Mouse (Mus musculus) MEL (cell line): ENCODE measurements around the gene Nolc1.

Experiments used
- BHLHE40 ChIP-seq: IDR thresholded peaks from 2 replicates; pipeline ENCODE4 v1.6.1; 2012; ENCODE audit warnings: low read depth, mild to moderate bottlenecking, inconsistent platforms, low read length, improper control_type of control experiment, borderline replicate concordance
- CHD2 ChIP-seq: IDR thresholded peaks from 2 replicates; pipeline ENCODE4 v1.6.1; 2011; ENCODE audit warnings: low read length, improper control_type of control experiment
- CTCF ChIP-seq, 3 experiments: IDR thresholded peaks in 2 of 3; conservative IDR thresholded peaks in 1 of 3; 2 replicates each; pipeline ENCODE4 v1.5.1; 2011 to 2012; ENCODE audit warnings: low read length in 3 of 3, low read depth in 2 of 3, mild to moderate bottlenecking in 2 of 3, improper control_type of control experiment in 1 of 3, inconsistent platforms in 1 of 3, mixed read lengths in 1 of 3, moderate library complexity in 1 of 3; ENCODE audit not compliant: control insufficient read depth in 1 of 3, insufficient read depth in 1 of 3, poor library complexity in 1 of 3, severe bottlenecking in 1 of 3
- E2F4 ChIP-seq: IDR thresholded peaks from 2 replicates; pipeline ENCODE4 v1.6.1; 2011; ENCODE audit warnings: low read depth, low read length, improper control_type of control experiment, borderline replicate concordance
- MAZ ChIP-seq: IDR thresholded peaks from 2 replicates; pipeline ENCODE4 v1.6.1; 2012; ENCODE audit warnings: low read depth, mild to moderate bottlenecking, inconsistent platforms, low read length, improper control_type of control experiment
- NELFE ChIP-seq: IDR thresholded peaks from 2 replicates; pipeline ENCODE4 v1.6.1; 2011; ENCODE audit warnings: low read depth, low read length, improper control_type of control experiment
- POLR2A ChIP-seq, 2 experiments: IDR thresholded peaks; 2 replicates each; pipeline ENCODE4 v1.6.1; 2011 to 2012; ENCODE audit warnings: low read length in 2 of 2, mild to moderate bottlenecking in 2 of 2, control low read depth in 1 of 2, improper control_type of control experiment in 1 of 2, low read depth in 1 of 2, moderate library complexity in 1 of 2; ENCODE audit not compliant: control insufficient read depth in 1 of 2, insufficient read depth in 1 of 2, poor library complexity in 1 of 2
- POLR2AphosphoS5 ChIP-seq: IDR thresholded peaks from 2 replicates; pipeline ENCODE4 v1.6.1; 2012; ENCODE audit warnings: low read depth, borderline replicate concordance, mild to moderate bottlenecking, inconsistent platforms, low read length, moderate library complexity, mixed read lengths
- ZKSCAN1 ChIP-seq: IDR thresholded peaks from 2 replicates; pipeline ENCODE4 v1.6.1; 2012; ENCODE audit warnings: low read depth, mild to moderate bottlenecking, inconsistent platforms, low read length, improper control_type of control experiment, moderate library complexity

DNA sequence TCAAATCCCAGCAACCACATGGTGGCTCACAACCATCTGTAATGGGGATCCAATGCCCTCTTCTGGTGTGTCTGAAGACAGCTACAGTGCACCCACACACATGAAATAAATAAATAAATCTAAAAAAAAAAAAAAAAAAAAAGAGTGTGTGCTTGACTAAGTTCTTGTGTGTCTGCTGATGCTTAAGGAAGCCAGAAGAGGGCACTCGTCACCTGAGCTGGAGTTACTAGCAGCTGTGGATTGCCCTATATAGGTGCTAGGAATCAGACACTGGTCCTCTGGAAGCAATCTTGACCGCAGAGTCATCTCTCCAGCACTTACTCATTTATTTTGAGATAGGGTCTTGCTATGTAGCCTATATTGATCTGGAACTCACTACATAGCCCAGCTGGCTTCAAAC is 18.5 kb downstream of the Nolc1 start:
- TF ChIP-seq NELFE (no peak), POLR2A (IDR thresholded peaks at IDR 0.05; ENCODE audit: control insufficient read depth in 1 of 2, insufficient read depth in 1 of 2, low read depth in 1 of 2, low read length in 2 of 2, poor library complexity in 1 of 2) (no peak), CTCF (IDR thresholded peaks at IDR 0.05 in 2 of 3, conservative IDR thresholded peaks at IDR 0.05 in 1 of 3; ENCODE audit: control insufficient read depth in 1 of 3, insufficient read depth in 1 of 3, low read depth in 2 of 3, low read length in 3 of 3, poor library complexity in 1 of 3, severe bottlenecking in 1 of 3) (peak in 2 of 3 experiments; percentile 11 to 17; a peak in 1 of 6 replicates), BHLHE40 (no peak), MAZ (no peak), ZKSCAN1 (no peak), CHD2 (no peak), POLR2AphosphoS5 (no peak), E2F4 (no peak)
